Mouse (Mus musculus) gastrocnemius, postnatal 25 days (tissue): ENCODE results near the gene Eif2s1. TPM values are rescaled to one million over a fixed set of nuclear protein-coding genes. Genes with fewer than 3 reads are reported as not detected.

Experiments used
- DNase-seq: peaks from one replicate; pipeline ENCODE4 v3.0.0; 2022
- long read RNA-seq, 2 experiments: library from polyadenylated mRNA; stranded (forward); transcript quantifications; one replicate each; pipeline ENCODE4 v2.0.0; 2021
- total RNA-seq, 2 experiments: library from RNA; stranded (reverse); gene quantifications; 1 replicate in 1 of 2; 2 replicates in 1 of 2; pipeline ENCODE4 v1.2.3; 2021

The Eif2s1 gene
- 10 to 100 TPM; 39.9 to 40.3 TPM for total RNA-seq
- long read RNA-seq, experiment 1, transcript Eif2s1-201 (8 exons, 3,405 nt): major isoform, 69 of 77 reads
- long read RNA-seq, experiment 1, partial matches to known transcripts: 5 of 77 reads
- long read RNA-seq, experiment 1, other reads (novel, unspliced or antisense): 3 of 77 reads
- long read RNA-seq, experiment 2, transcript Eif2s1-201 (8 exons, 3,405 nt): major isoform, 101 of 102 reads
- long read RNA-seq, experiment 2, partial matches to known transcripts: 1 of 102 reads
- long read RNA-seq, experiment 2, other reads (novel, unspliced or antisense): 0 of 102 reads

GRCm38 (mm10) chr12:78861496-78862253 is at the start of gene Eif2s1, which contains the start of gene Atp6v1d:
Gene Eif2s1, plus strand, starts transcription at chr12:78861819.
Gene Atp6v1d, minus strand, starts transcription at chr12:78861638.
- peak; percentile 99 for DNase-seq

- no peak for DNase-seq
Observed at GRCm38 (mm10) chr12:78814437-78814836, 47.2 kb upstream of the Eif2s1 start.

GRCm38 (mm10) chr12:78834496-78834895 is 27.1 kb upstream of the Eif2s1 start:
- no peak for DNase-seq

GRCm38 (mm10) chr12:78839906-78840305 is 21.7 kb upstream of the Eif2s1 start:
- no peak for DNase-seq

GRCm38 (mm10) chr12:78842429-78842828 is 19.2 kb upstream of the Eif2s1 start:
- DNase-seq: no peak

- DNase-seq: no peak
Observed at GRCm38 (mm10) chr12:78848246-78848645, 13.4 kb upstream of the Eif2s1 start.

- no peak for DNase-seq
Observed at GRCm38 (mm10) chr12:78860921-78861495, 611 bp upstream of the Eif2s1 start.

GRCm38 (mm10) chr12:78862254-78862730 is 673 bp downstream of the Eif2s1 start:
- no peak for DNase-seq

GRCm38 (mm10) chr12:78865434-78865833 is 3.8 kb downstream of the Eif2s1 start:
- no peak for DNase-seq

- DNase-seq: no peak
Observed at GRCm38 (mm10) chr12:78868115-78868514, 6.5 kb downstream of the Eif2s1 start.

GRCm38 (mm10) chr12:78874581-78874980 is 13.0 kb downstream of the Eif2s1 start:
- no peak for DNase-seq

GRCm38 (mm10) chr12:78890062-78890461 is 28.4 kb downstream of the Eif2s1 start:
- no peak for DNase-seq

- DNase-seq: no peak
Observed at GRCm38 (mm10) chr12:78891149-78891548, 29.5 kb downstream of the Eif2s1 start.

- DNase-seq: no peak
Observed at GRCm38 (mm10) chr12:78897861-78898260, 36.2 kb downstream of the Eif2s1 start.

- no peak for DNase-seq
Observed at GRCm38 (mm10) chr12:78901467-78901866, 39.8 kb downstream of the Eif2s1 start.

- no peak for DNase-seq
Observed at GRCm38 (mm10) chr12:78903313-78903712, 41.7 kb downstream of the Eif2s1 start.

- no peak for DNase-seq
Observed at GRCm38 (mm10) chr12:78904499-78904898, 42.9 kb downstream of the Eif2s1 start.

- DNase-seq: no peak
Observed at GRCm38 (mm10) chr12:78906707-78907162, 45.1 kb downstream of the Eif2s1 start, which contains the start of gene Plek2. Gene Plek2, minus strand, starts transcription at chr12:78906964.

GRCm38 (mm10) chr12:78908081-78908605 is 46.5 kb downstream of the Eif2s1 start:
- no peak for DNase-seq

GRCm38 (mm10) chr12:78910684-78911461 is 49.3 kb downstream of the Eif2s1 start:
- DNase-seq: no peak

- DNase-seq: peak; percentile 47
Observed at GRCm38 (mm10) chr12:78911707-78912417, 50.2 kb downstream of the Eif2s1 start.
